11 mouse cellular contexts compared by ENCODE assay signal in the genomic region with DNA sequence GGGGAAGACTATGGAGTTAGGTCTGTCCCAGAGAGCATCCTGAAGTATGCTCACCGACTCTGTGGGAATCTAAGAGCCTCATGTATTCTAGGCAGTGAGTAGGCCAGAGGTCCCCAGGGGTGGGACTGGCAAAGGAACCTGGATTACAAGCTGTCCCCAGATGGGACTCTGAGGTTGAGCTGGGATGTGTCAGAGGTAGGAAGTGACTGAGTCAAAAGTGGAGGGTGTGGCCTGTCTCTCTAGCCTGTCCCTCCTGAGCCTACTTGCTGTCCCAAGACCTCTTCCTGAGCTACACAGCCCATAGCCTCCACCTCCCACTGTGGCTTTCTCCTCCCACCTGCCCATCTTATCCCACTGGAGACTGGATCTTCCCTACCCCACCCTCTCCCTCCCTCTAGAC. TPM values are rescaled to one million over a fixed set of nuclear protein-coding genes. Genes with fewer than 3 reads are reported as not detected.
DNase-seq lines count a peak whose midpoint lies in the region; ATAC-seq and TF ChIP-seq lines count a peak whose summit lies in the region.
"Had no signal": no experiment of that assay in that cellular context is flagged by ENCODE, and none has a peak within 500 bp of the region (broad histone marks: within the 10 kb centered on the region; RNA-seq: fewer than 3 reads in every experiment).

No protein-coding gene starts in this region.

- H3K27ac ChIP-seq in intestine, embryonic 15.5 days, result no peak overlapping the region
- no peak overlapping the region for H3K27ac ChIP-seq in intestine, postnatal 0 days (ENCODE audit: low read depth, low read length)
- H3K27ac ChIP-seq in cortical plate, adult 2 months (ENCODE audit: insufficient read depth, low read length), result no peak overlapping the region
- no peak overlapping the region for H3K27ac ChIP-seq in midbrain, embryonic 14.5 days (replicated peaks; ENCODE audit: low read depth, low read length)

- no peak for TF ChIP-seq POLR2A in cortical plate, adult 2 months (IDR thresholded peaks at IDR 0.05; ENCODE audit: extremely low read depth, insufficient read depth, low read length)

- H3K9me3 ChIP-seq in intestine, embryonic 15.5 days, result no peaks in the 10 kb centered on the region
- no peaks in the 10 kb centered on the region for H3K9me3 ChIP-seq in intestine, postnatal 0 days (ENCODE audit: control insufficient read depth)
- no peaks in the 10 kb centered on the region for H3K9me3 ChIP-seq in midbrain, embryonic 14.5 days (ENCODE audit: control insufficient read depth, low read length)

- peak; percentile 42 for DNase-seq in gastrocnemius, adult 18-20 months (ENCODE audit: low spot score)
- DNase-seq in gastrocnemius, postnatal 36 days, result no peak
- no peak for DNase-seq in midbrain, embryonic 14.5 days
- DNase-seq in kidney, postnatal 10 days, result no peak
- DNase-seq in right cerebral cortex, postnatal 14 days, result no peak
- DNase-seq: adrenal gland, postnatal 10 days; thymus, postnatal 25 days had no signal

- H3K4me1 ChIP-seq in intestine, embryonic 15.5 days (replicated peaks), result peaks cover 9% of the 10 kb centered on the region; the same call in 1 of the 2 replicates
- H3K4me1 ChIP-seq in intestine, postnatal 0 days (replicated peaks; ENCODE audit: control insufficient read depth, insufficient read depth, low read length), result no peaks in the 10 kb centered on the region
- peaks cover 5% of the 10 kb centered on the region for H3K4me1 ChIP-seq in cortical plate, adult 2 months (ENCODE audit: control insufficient read depth, insufficient read depth, low read length)
- peaks cover 8% of the 10 kb centered on the region for H3K4me1 ChIP-seq in midbrain, embryonic 14.5 days (ENCODE audit: control insufficient read depth, insufficient read depth, low read length)

- WGBS in intestine, embryonic 15.5 days, result 54% methylated on average over 1 of the region's 1 CpGs
- 65% methylated on average over 1 of the region's 1 CpGs for WGBS in intestine, postnatal 0 days
- 85% methylated on average over 1 of the region's 1 CpGs for WGBS in midbrain, embryonic 14.5 days

- intact Hi-C loops in gastrocnemius, postnatal 36 days (cut with DNase I), result no loop called here

- H3K4me3 ChIP-seq in intestine, embryonic 15.5 days (replicated peaks), result no peak overlapping the region
- no peak overlapping the region for H3K4me3 ChIP-seq in intestine, postnatal 0 days (ENCODE audit: low read depth, low read length)
- peak overlapping the region; percentile 82; the same call in 1 of the 2 replicates for H3K4me3 ChIP-seq in cortical plate, adult 2 months (ENCODE audit: insufficient read depth, low read length)
- H3K4me3 ChIP-seq in midbrain, embryonic 14.5 days (replicated peaks; ENCODE audit: low read depth, low read length), result no peak overlapping the region

- no peak for TF ChIP-seq CTCF in intestine, postnatal 0 days (IDR thresholded peaks at IDR 0.05; ENCODE audit: low read depth)
- TF ChIP-seq CTCF in cortical plate, adult 2 months (IDR thresholded peaks at IDR 0.05; ENCODE audit: extremely low read depth, insufficient read depth, low read length), result no peak

- no peak for ATAC-seq in intestine, embryonic 15.5 days
- ATAC-seq in intestine, postnatal 0 days, result no peak
- no peak for ATAC-seq in midbrain, embryonic 14.5 days (ENCODE audit: low FRiP score, low TSS enrichment)
- ATAC-seq: Patski had no signal

- H3K9ac ChIP-seq in intestine, embryonic 15.5 days, result no peak overlapping the region
- H3K9ac ChIP-seq in intestine, postnatal 0 days (ENCODE audit: low read depth, low read length), result no peak overlapping the region
- H3K9ac ChIP-seq in midbrain, embryonic 14.5 days (replicated peaks; ENCODE audit: low read length), result no peak overlapping the region

- H3K4me2 ChIP-seq in intestine, embryonic 15.5 days (replicated peaks), result 0 out of 2 replicates have a peak overlapping the region, but pooled peaks have one; percentile 95
- no peak overlapping the region for H3K4me2 ChIP-seq in intestine, postnatal 0 days (replicated peaks; ENCODE audit: low read depth)
- peak overlapping the region; percentile 88 for H3K4me2 ChIP-seq in midbrain, embryonic 14.5 days (ENCODE audit: low read length)

- H3K36me3 ChIP-seq in intestine, embryonic 15.5 days, result no peaks in the 10 kb centered on the region
- H3K36me3 ChIP-seq in intestine, postnatal 0 days (ENCODE audit: control insufficient read depth, insufficient read depth), result no peaks in the 10 kb centered on the region
- H3K36me3 ChIP-seq in midbrain, embryonic 14.5 days (ENCODE audit: control insufficient read depth, insufficient read depth, low read length), result no peaks in the 10 kb centered on the region

- peaks cover 34% of the 10 kb centered on the region for H3K27me3 ChIP-seq in intestine, embryonic 15.5 days (replicated peaks)
- H3K27me3 ChIP-seq in intestine, postnatal 0 days (replicated peaks; ENCODE audit: control insufficient read depth, insufficient read depth, low read length), result peaks cover 29% of the 10 kb centered on the region
- H3K27me3 ChIP-seq in midbrain, embryonic 14.5 days (ENCODE audit: control insufficient read depth, insufficient read depth, low read length), result no peaks in the 10 kb centered on the region
- H3K27me3 ChIP-seq: Patski had no signal

RNA-seq across cellular contexts. Expression of a gene that starts 1.6 kb away (rescaled TPM):
- total RNA-seq in gastrocnemius, adult 18-20 months (2021), result 10 to 100 TPM; 17.5 to 20.0 TPM
- total RNA-seq in gastrocnemius, postnatal 36 days (2021), result 10 to 100 TPM; 26.8 to 28.4 TPM
- polyA plus RNA-seq in intestine, embryonic 15.5 days (2015; fragmentation: Nextera tagmentation; extraction: Ambion mirVana), result 1.3 TPM in 2 replicates
- 0.33 and 0.50 TPM in 2 replicates for polyA plus RNA-seq in intestine, postnatal 0 days (2015; fragmentation: Nextera tagmentation; extraction: Ambion mirVana)
- 17.1 and 17.7 TPM in 2 replicates for polyA plus RNA-seq in cortical plate, adult 2 months (2012; rRNA removed)
- 3.6 and 6.2 TPM in 2 replicates for polyA plus RNA-seq in midbrain, embryonic 14.5 days (2014; fragmentation: Nextera tagmentation; extraction: Ambion mirVana)

RNA-seq across cellular contexts. Expression of a gene that starts 16.9 kb away (rescaled TPM):
- under 1 TPM in 1 of 2 experiments, not detected in 1; 0.57 TPM for total RNA-seq in gastrocnemius, adult 18-20 months (2021)
- total RNA-seq in gastrocnemius, postnatal 36 days (2021), result under 1 TPM in 1 of 2 experiments, not detected in 1; 0.37 TPM
- polyA plus RNA-seq in intestine, embryonic 15.5 days (2015; fragmentation: Nextera tagmentation; extraction: Ambion mirVana), result 4.9 and 11.8 TPM in 2 replicates
- 8.2 and 10.5 TPM in 2 replicates for polyA plus RNA-seq in intestine, postnatal 0 days (2015; fragmentation: Nextera tagmentation; extraction: Ambion mirVana)
- 0.44 and 0.45 TPM in 2 replicates for polyA plus RNA-seq in cortical plate, adult 2 months (2012; rRNA removed)
- 0.61 and 1.1 TPM in 2 replicates for polyA plus RNA-seq in midbrain, embryonic 14.5 days (2014; fragmentation: Nextera tagmentation; extraction: Ambion mirVana)

RNA-seq across cellular contexts. Expression of a gene that starts 47.4 kb away (rescaled TPM):
- 10 to 100 TPM; 27.2 to 27.9 TPM for total RNA-seq in gastrocnemius, adult 18-20 months (2021)
- total RNA-seq in gastrocnemius, postnatal 36 days (2021), result 10 to 100 TPM; 28.4 to 28.5 TPM
- 90.3 and 94.7 TPM in 2 replicates for polyA plus RNA-seq in intestine, embryonic 15.5 days (2015; fragmentation: Nextera tagmentation; extraction: Ambion mirVana)
- 47.7 and 50.6 TPM in 2 replicates for polyA plus RNA-seq in intestine, postnatal 0 days (2015; fragmentation: Nextera tagmentation; extraction: Ambion mirVana)
- 113 and 116 TPM in 2 replicates for polyA plus RNA-seq in cortical plate, adult 2 months (2012; rRNA removed)
- 132 and 136 TPM in 2 replicates for polyA plus RNA-seq in midbrain, embryonic 14.5 days (2014; fragmentation: Nextera tagmentation; extraction: Ambion mirVana)
